Mouse (Mus musculus) myocyte (in vitro differentiated cells): Measurements from ENCODE around the gene Ltb4r1. TPM values are rescaled to one million over a fixed set of nuclear protein-coding genes. Genes with fewer than 3 reads are reported as not detected.
A peak's percentile ranks its signal among the peaks of the same experiment; 100 is the strongest.

Experiments used
- H3K27me3 ChIP-seq: one replicate; pipeline ENCODE4 v1.6.1; 2011; ENCODE audit not compliant: control insufficient read depth, insufficient read depth, insufficient read length
- H3K36me3 ChIP-seq: one replicate; pipeline ENCODE4 v1.6.1; 2011; ENCODE audit not compliant: control insufficient read depth, insufficient read depth
- H3K4me2 ChIP-seq: one replicate; pipeline ENCODE4 v1.6.1; 2011; ENCODE audit warnings: low read depth, control low read depth
- H3K4me3 ChIP-seq: one replicate; pipeline ENCODE4 v1.5.1; 2011; ENCODE audit warnings: mild to moderate bottlenecking, control low read depth, moderate library complexity
- H3K79me2 ChIP-seq: one replicate; pipeline ENCODE4 v1.6.1; 2011; ENCODE audit not compliant: control insufficient read depth, insufficient read depth
- H3ac ChIP-seq: one replicate; pipeline ENCODE4 v1.6.1; 2011; ENCODE audit not compliant: control insufficient read depth, insufficient read length
- CEBPB ChIP-seq: IDR thresholded peaks from 2 replicates; pipeline ENCODE4 v1.6.1; 2011; ENCODE audit warnings: mild to moderate bottlenecking, moderate library complexity; ENCODE audit not compliant: poor library complexity, insufficient read depth, severe bottlenecking
- E2F4 ChIP-seq: IDR thresholded peaks from one replicate; pipeline ENCODE4 v1.6.1; 2011; ENCODE audit warnings: mild to moderate bottlenecking, control low read depth, moderate library complexity; ENCODE audit not compliant: insufficient read depth
- MAX ChIP-seq: IDR thresholded peaks from one replicate; pipeline ENCODE4 v1.6.1; 2011; ENCODE audit warnings: low read depth, mild to moderate bottlenecking, control low read depth
- MYOD1 ChIP-seq, 3 experiments: IDR thresholded peaks; one replicate each; pipeline ENCODE4 v1.6.1; 2011; ENCODE audit warnings: control low read depth in 2 of 3, low read depth in 2 of 3, mild to moderate bottlenecking in 2 of 3, moderate library complexity in 1 of 3; ENCODE audit not compliant: insufficient read length in 2 of 3, control insufficient read depth in 1 of 3
- MYOG ChIP-seq, 3 experiments: IDR thresholded peaks; one replicate each; pipeline ENCODE4 v1.6.1; 2011; ENCODE audit warnings: control low read depth in 2 of 3, low read depth in 2 of 3, mild to moderate bottlenecking in 2 of 3; ENCODE audit not compliant: insufficient read length in 2 of 3, control insufficient read depth in 1 of 3, insufficient read depth in 1 of 3
- POLR2A ChIP-seq: IDR thresholded peaks from one replicate; pipeline ENCODE4 v1.6.1; 2011; ENCODE audit warnings: low read depth, mild to moderate bottlenecking, control low read depth, moderate library complexity; ENCODE audit not compliant: insufficient read length
- POLR2AphosphoS2 ChIP-seq: IDR thresholded peaks from one replicate; pipeline ENCODE4 v1.6.1; 2011; ENCODE audit warnings: low read depth, control low read depth; ENCODE audit not compliant: insufficient read length
- REST ChIP-seq: IDR thresholded peaks from one replicate; pipeline ENCODE4 v1.6.1; 2011; ENCODE audit warnings: mild to moderate bottlenecking, control low read depth, moderate library complexity; ENCODE audit not compliant: insufficient read depth, insufficient read length
- SRF ChIP-seq: IDR thresholded peaks from one replicate; pipeline ENCODE4 v1.6.1; 2011; ENCODE audit warnings: low read depth; ENCODE audit not compliant: control insufficient read depth, insufficient read length
- TCF12 ChIP-seq: IDR thresholded peaks from one replicate; pipeline ENCODE4 v1.6.1; 2011; ENCODE audit warnings: mild to moderate bottlenecking, control low read depth; ENCODE audit not compliant: poor library complexity, insufficient read depth, severe bottlenecking
- TCF3 ChIP-seq: IDR thresholded peaks from one replicate; pipeline ENCODE4 v1.6.1; 2011; ENCODE audit warnings: low read depth, control low read depth; ENCODE audit not compliant: insufficient read length
- USF1 ChIP-seq: IDR thresholded peaks from one replicate; pipeline ENCODE4 v1.6.1; 2011; ENCODE audit warnings: low read depth, mild to moderate bottlenecking, control low read depth, moderate library complexity
- polyA plus RNA-seq: library from polyadenylated mRNA; unstranded; fragments of >200 nt; fragmentation: generic; extraction: Trizol; gene quantifications from one replicate; pipeline ENCODE4 v1.2.1, GENCODE M21; 2012; ENCODE audit warnings: missing spikeins

The Ltb4r1 gene
- polyA plus RNA-seq, 1 experiment: 0.04 TPM

DNA sequence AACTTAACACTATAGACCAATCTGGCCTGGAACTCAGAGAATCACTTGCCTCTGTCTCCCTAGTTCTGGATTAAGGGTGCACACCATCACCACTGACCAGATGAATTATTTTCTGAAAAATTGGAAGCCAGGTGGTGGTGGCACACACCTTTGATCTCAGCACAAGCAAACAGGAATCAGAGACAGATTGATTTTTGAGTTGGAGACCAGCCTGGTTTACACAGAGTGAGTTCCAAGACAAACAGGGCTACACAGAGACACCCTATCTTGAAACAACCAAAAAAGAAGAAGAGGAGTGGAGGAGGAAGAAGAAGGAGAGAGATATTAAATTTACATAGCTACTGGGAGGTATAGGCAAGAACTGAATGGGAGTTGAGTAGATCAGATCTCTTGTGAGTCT, 39.5 kb upstream of the Ltb4r1 start:
- TF ChIP-seq E2F4 (no peak), TCF3 (no peak), POLR2A (no peak), SRF (no peak)

GRCm38 (mm10) chr14:55727889-55728685, 37.7 kb upstream of the Ltb4r1 start:
- Histone ChIP-seq H3K36me3 (no peaks in the 10 kb centered on the region), H3K4me2 (no peak overlapping the region), H3K79me2 (no peaks in the 10 kb centered on the region), H3K27me3 (no peaks in the 10 kb centered on the region), H3ac (no peak overlapping the region), H3K4me3 (no peak overlapping the region)
- no peak for TF ChIP-seq MAX

More for the DNA sequence above, 39.5 kb upstream of the Ltb4r1 start:
- Histone ChIP-seq H3ac (no peak overlapping the region), H3K79me2 (no peaks in the 10 kb centered on the region), H3K4me2 (no peak overlapping the region), H3K27me3 (no peaks in the 10 kb centered on the region), H3K4me3 (no peak overlapping the region), H3K36me3 (no peaks in the 10 kb centered on the region)

GRCm38 (mm10) chr14:55730116-55730515, 35.6 kb upstream of the Ltb4r1 start:
- no peaks in the 10 kb centered on the region for H3K79me2 ChIP-seq
- no peak for TF ChIP-seq MYOG (IDR thresholded peaks at IDR 0.05; ENCODE audit: control insufficient read depth in 1 of 3, insufficient read depth in 1 of 3, insufficient read length in 2 of 3, low read depth in 2 of 3)
- TF ChIP-seq E2F4: no peak
- no peak for TF ChIP-seq POLR2A
- no peak for TF ChIP-seq TCF3
- no peak for TF ChIP-seq CEBPB
- no peak for TF ChIP-seq USF1
- TF ChIP-seq SRF: no peak
- no peaks in the 10 kb centered on the region for H3K27me3 ChIP-seq
- peak overlapping the region; percentile 47 for H3K4me2 ChIP-seq
- H3K36me3 ChIP-seq: no peaks in the 10 kb centered on the region
- no peak overlapping the region for H3K4me3 ChIP-seq
- no peak overlapping the region for H3ac ChIP-seq

DNA sequence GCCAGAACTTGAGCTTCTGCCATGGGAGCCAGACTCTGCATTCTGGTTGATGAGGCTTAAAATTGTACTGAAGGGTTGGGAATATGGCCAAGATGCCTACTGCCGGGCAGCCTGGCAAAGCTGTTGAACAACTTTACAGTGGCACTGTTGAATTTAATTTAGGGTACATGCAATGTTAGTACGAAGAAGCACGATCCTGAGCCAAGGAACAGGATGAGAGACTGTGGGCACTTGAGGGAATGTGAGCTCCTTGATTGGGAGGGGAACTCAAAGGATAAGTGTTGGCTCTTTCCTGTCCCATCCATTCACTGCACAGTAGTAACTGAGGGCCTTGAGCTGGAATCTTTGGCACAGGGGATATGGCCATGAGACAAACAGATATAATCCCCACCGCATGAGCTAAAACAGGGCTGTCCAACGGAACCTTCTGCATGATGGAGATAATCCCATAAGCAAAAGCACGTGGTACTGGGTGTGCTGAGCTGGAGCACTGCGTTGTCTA, 35.2 kb upstream of the Ltb4r1 start:
- no peak overlapping the region for H3ac ChIP-seq
- H3K36me3 ChIP-seq: no peaks in the 10 kb centered on the region
- peak overlapping the region; percentile 47 for H3K4me2 ChIP-seq
- no peaks in the 10 kb centered on the region for H3K79me2 ChIP-seq
- H3K4me3 ChIP-seq: no peak overlapping the region
- TF ChIP-seq SRF: no peak
- TF ChIP-seq POLR2AphosphoS2: no peak
- TF ChIP-seq MYOD1 (IDR thresholded peaks at IDR 0.05; ENCODE audit: control insufficient read depth in 1 of 3, insufficient read length in 2 of 3, low read depth in 2 of 3): no peak
- no peak for TF ChIP-seq MYOG (IDR thresholded peaks at IDR 0.05; ENCODE audit: control insufficient read depth in 1 of 3, insufficient read depth in 1 of 3, insufficient read length in 2 of 3, low read depth in 2 of 3)
- TF ChIP-seq TCF3: no peak
- no peak for TF ChIP-seq E2F4
- no peak for TF ChIP-seq REST
- TF ChIP-seq MAX: no peak
- TF ChIP-seq TCF12: no peak
- H3K27me3 ChIP-seq: no peaks in the 10 kb centered on the region

DNA sequence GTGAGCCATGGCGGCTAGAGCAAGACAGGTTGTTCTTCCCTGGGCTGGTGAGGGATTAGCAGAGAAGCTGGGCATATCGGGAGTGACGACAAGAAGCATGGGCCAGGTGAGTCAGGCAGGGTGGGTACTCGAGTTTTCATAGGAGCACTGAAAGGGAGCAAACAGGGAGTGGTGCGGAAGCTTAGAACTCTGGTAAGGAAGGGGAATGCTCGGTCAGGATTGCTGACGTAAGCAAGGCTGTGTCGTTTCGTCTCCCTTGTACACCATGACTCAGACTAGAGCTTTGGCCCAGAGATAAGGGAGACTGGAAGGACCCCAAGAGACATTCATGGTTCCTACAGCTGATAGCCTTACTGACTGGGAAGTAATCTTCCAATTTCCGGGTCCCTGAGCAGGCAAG, 31.9 kb upstream of the Ltb4r1 start:
- Histone ChIP-seq H3K79me2 (no peaks in the 10 kb centered on the region), H3K27me3 (no peaks in the 10 kb centered on the region), H3K4me2 (no peak overlapping the region), H3K36me3 (no peaks in the 10 kb centered on the region), H3ac (no peak overlapping the region), H3K4me3 (no peak overlapping the region)
- TF ChIP-seq MYOG (IDR thresholded peaks at IDR 0.05; ENCODE audit: control insufficient read depth in 1 of 3, insufficient read depth in 1 of 3, insufficient read length in 2 of 3, low read depth in 2 of 3) (no peak), USF1 (no peak), REST (no peak), MAX (no peak), CEBPB (no peak), TCF3 (no peak), TCF12 (no peak), POLR2AphosphoS2 (no peak), MYOD1 (IDR thresholded peaks at IDR 0.05; ENCODE audit: control insufficient read depth in 1 of 3, insufficient read length in 2 of 3, low read depth in 2 of 3) (no peak), SRF (no peak), E2F4 (no peak)
